Mouse (Mus musculus) T-helper 17 cell (primary cell): ENCODE results near the gene Fam189a1.

Experiments
- in situ Hi-C, 2 experiments: fragments of 300-600 bp; cut with MboI, MseI; formaldehyde crosslinking; loops; 1 replicate in 1 of 2; 2 replicates in 1 of 2; pipeline ENCODE4 v1.15.1; 2025; ENCODE audit warnings: high pct_unique_total_duplicates in 2 of 2

The Fam189a1 gene

DNA sequence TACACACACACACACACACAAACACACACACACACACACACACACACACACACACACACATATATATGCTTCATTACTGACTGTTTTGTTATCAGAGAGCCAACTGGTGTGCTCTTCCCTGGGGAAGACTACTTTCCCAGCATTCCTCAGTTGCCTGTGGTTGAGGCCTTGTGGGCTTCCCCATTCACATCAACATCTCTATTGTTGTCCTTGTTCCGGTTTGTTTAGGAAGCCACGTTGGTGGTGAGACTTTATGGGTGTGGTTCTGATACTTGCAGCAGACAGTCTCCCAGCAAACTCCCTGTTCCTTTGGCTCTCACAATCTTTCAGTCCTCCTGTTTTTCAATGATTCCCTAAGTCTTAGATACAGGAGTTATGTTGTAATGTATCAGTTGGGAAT, 204.2 kb downstream of the Fam189a1 start:
- in situ Hi-C loops: no loop called here

- in situ Hi-C loops: no loop called here
Measured at GRCm38 (mm10) chr7:64950771-64951099, 205.6 kb downstream of the Fam189a1 start.

GRCm38 (mm10) chr7:64949910-64950770, 206.2 kb downstream of the Fam189a1 start:
- in situ Hi-C loops: no loop called here

- in situ Hi-C loops: no loop called here
Measured at GRCm38 (mm10) chr7:64949465-64949864, 206.9 kb downstream of the Fam189a1 start.

GRCm38 (mm10) chr7:64944686-64945085, 211.7 kb downstream of the Fam189a1 start:
- in situ Hi-C loops: no loop called here

- in situ Hi-C loops: no loop called here
Measured at GRCm38 (mm10) chr7:64944175-64944574, 212.2 kb downstream of the Fam189a1 start.

- in situ Hi-C loops: no loop called here
Measured at GRCm38 (mm10) chr7:64936927-64937326, 219.4 kb downstream of the Fam189a1 start.

GRCm38 (mm10) chr7:64934115-64934514, 222.3 kb downstream of the Fam189a1 start:
- in situ Hi-C loops: no loop called here

DNA sequence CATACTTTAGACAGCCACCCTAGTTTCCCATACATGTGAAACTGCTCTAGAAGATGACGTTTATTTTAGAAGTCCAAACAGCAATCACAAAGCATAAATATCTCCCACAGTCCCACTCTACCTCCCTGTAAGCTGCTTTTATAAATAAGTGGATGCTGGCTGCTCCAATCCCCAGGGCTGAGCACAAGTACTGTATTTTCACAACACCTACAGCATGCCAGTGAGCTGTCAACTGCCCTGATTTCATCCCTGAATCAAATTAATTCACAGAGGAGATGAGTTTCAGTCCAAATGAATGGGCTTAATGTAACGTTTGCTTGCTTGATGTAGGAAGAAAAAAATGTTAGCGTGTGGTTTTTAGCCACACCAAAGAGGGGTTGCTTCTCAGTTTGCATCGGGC, 225.4 kb downstream of the Fam189a1 start:
- in situ Hi-C loops: no loop called here

GRCm38 (mm10) chr7:64923918-64924317, 232.5 kb downstream of the Fam189a1 start:
- in situ Hi-C loops: no loop called here

DNA sequence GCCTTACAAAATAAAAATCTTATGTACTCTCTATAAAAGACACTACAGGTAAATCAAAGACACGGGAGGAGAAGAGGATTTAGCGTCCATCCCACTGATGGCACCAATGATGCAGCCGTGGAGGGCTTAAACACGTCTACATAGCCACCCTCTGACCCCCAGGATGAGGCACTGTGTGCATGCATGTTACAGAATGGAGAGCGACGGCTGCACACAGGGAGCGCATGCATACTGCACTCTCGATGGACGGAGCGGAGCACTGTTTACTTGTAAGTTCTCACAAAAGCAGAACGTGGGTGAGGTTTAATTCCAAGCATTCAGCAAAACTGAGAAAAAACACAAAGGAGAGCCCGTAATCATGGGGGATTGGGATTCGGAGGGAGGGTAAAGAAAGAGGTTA, 235.2 kb downstream of the Fam189a1 start:
- in situ Hi-C loops: no loop called here

DNA sequence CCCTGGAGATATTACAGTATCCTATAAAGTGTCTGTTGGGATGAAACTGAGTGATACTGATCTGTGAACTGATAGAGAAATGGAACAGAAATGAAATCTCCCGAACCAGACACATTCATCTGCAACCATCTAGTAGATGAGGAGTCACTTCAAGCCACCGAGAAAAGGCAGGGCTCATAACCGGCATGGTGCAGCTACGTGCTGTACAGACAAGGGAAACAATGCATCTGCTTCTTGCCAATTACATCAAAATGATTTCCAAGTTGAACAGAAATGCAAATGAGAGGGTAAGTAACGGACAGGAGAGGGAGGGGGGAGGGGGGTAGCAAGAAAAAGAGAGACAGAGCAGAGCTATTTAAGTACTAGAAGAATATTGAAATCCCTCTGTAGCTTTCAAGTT, 235.6 kb downstream of the Fam189a1 start:
- in situ Hi-C loops: no loop called here

- in situ Hi-C loops: no loop called here
Measured at GRCm38 (mm10) chr7:64916654-64917053, 239.7 kb downstream of the Fam189a1 start.

DNA sequence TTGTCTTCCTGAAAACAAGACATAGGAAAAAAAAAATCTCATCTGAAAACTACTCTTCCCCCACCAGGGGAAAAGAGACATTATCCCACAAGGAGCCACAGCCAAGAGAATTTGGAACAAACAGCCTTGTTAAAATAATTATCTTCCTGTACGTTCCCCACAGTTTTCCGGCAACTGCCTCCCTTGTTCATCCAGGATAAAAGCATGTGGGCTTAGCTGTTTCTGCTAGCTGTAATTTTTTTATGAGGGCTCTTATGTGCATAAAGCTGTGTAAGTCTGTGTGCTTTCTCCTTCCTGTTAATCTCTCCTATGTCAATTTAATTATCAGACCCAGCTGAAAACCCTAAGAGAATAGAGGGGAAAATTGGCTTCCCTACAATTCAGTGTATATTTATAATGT, 241.2 kb downstream of the Fam189a1 start:
- in situ Hi-C loops: no loop called here

DNA sequence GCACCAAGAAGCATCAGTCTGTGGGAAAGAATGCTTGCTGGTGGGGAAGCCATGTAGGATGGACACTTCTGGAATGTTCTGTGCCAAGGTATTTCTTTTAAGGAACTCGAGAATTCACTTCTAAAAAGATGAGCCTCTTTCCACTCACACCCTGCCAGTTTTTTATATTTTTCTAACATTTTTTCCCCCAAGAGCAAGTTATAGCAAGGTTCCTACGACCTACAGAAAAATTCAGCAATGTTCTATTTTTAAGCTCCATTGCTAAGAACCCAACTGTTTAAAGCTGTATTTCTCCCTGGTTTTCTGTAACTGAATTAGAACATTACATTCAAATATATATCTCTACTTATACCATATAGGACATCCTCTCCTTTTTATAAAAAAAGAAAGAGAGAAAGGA, 244.4 kb downstream of the Fam189a1 start:
- in situ Hi-C loops: no loop called here

GRCm38 (mm10) chr7:64910208-64910607, 246.2 kb downstream of the Fam189a1 start:
- in situ Hi-C loops: no loop called here

GRCm38 (mm10) chr7:64906955-64907354, 249.4 kb downstream of the Fam189a1 start:
- in situ Hi-C loops: no loop called here

GRCm38 (mm10) chr7:64905506-64905905, 250.9 kb downstream of the Fam189a1 start:
- in situ Hi-C loops: no loop called here

GRCm38 (mm10) chr7:64900249-64900648, 256.1 kb downstream of the Fam189a1 start:
- in situ Hi-C loops: no loop called here

GRCm38 (mm10) chr7:64896587-64896986, 259.8 kb downstream of the Fam189a1 start:
- in situ Hi-C loops: loop anchor here in 1 of 2 experiments (25.0 kb wide), 1 partner anchor 1009 kb away; no protein-coding TSS in a partner anchor

- in situ Hi-C loops: loop anchor here in 1 of 2 experiments (25.0 kb wide), 1 partner anchor 1008 kb away; no protein-coding TSS in a partner anchor
Measured at GRCm38 (mm10) chr7:64895685-64896101, 260.7 kb downstream of the Fam189a1 start.

DNA sequence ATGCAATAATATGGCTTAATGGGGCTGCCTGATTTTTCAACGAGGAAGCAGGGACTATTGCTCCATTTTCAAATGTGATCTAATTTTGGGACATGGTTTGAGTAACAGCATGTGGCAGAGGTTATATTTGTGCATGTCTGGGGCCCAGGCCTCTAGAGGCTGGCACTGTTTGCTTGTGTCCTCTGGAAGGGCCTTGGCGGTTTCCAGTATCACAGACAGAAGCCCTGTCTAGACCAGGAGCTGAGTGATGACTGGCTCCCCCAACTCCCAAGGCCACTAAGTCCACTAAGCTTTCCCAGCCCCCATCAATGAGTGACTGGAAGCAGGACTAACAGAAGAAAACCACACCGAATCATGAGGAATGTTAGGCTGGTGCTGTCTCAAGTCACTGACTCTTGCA, 265.2 kb downstream of the Fam189a1 start:
- in situ Hi-C loops: loop anchor here in 1 of 2 experiments (25.0 kb wide), 1 partner anchor 1004 kb away; no protein-coding TSS in a partner anchor

DNA sequence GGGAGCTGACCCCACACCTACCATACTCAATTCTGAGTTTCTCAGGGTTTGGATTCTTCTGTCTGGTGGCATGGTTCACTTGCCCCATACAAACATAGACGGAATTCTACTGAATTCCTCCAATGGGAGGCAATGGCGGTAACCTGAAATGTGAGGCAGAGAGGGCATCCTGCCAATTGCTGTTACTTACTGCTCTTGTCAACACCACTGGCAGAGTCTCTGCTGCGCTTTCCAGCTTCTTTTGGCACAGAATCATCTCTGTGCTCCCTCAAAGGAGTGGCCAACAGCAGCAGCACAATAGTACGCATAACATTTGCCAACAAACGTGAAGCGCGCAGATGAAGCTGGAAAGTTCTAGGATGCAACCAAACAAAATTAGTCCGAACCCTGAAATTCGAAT, 266.5 kb downstream of the Fam189a1 start:
- in situ Hi-C loops: loop anchor here in 1 of 2 experiments (25.0 kb wide), 1 partner anchor 1003 kb away; no protein-coding TSS in a partner anchor
